Mouse (Mus musculus) olfactory bulb, adult 2 months (tissue): ENCODE data around the gene Rptor.

Source experiments
- CTCF ChIP-seq: fragments of 200-500 bp; IDR thresholded peaks from 2 replicates; pipeline ENCODE4 v1.5.1; 2012; ENCODE audit warnings: low read depth, mild to moderate bottlenecking, low read length, moderate library complexity; ENCODE audit not compliant: insufficient read depth
- POLR2A ChIP-seq: fragments of 200-500 bp; IDR thresholded peaks from 2 replicates; pipeline ENCODE4 v1.6.1; 2012; ENCODE audit warnings: mild to moderate bottlenecking, low read depth, low read length, moderate library complexity; ENCODE audit not compliant: insufficient read depth

GRCm38 (mm10) chr11:119741401-119741800 lies 138.7 kb downstream of the Rptor start:
- TF ChIP-seq CTCF, result no peak
- no peak for TF ChIP-seq POLR2A
